Mouse (Mus musculus) ES-Bruce4 (cell line): Measurements from ENCODE around the gene Hoxb1.

Experiments used
- CTCF ChIP-seq: IDR thresholded peaks from one replicate; pipeline ENCODE4 v1.8.1; 2011; ENCODE audit warnings: low read depth, low read length
- POLR2A ChIP-seq: IDR thresholded peaks from one replicate; pipeline ENCODE4 v1.8.1; 2011; ENCODE audit warnings: low read length; ENCODE audit not compliant: insufficient read depth

DNA sequence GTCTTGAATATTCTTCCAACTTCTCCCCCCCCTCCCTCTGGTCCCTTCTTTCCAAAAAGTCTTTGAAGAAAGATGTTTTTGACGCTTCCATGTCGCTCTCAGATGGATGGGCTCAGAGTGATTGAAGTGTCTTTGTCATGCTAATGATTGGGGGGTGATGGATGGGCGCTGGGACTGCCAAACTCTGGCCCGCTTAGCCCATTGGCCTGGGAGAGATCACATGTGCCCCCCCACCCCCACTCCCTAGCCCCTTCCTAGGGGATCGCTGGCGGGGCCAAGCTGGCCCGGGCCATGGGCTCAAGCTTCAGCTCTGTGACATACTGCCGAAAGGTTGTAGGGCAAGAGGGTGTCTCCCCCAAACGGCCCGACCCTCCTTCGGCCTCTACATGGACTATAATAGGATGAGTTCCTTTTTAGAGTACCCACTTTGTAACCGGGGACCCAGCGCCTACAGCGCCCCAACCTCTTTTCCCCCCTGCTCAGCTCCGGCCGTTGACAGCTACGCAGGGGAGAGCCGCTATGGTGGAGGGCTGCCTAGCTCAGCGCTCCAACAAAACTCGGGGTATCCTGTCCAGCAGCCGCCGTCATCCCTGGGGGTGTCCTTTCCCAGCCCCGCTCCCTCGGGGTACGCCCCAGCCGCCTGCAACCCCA, at the start of gene Hoxb1:
- TF ChIP-seq POLR2A = no peak
- no peak for TF ChIP-seq CTCF
